In the genomic region with DNA sequence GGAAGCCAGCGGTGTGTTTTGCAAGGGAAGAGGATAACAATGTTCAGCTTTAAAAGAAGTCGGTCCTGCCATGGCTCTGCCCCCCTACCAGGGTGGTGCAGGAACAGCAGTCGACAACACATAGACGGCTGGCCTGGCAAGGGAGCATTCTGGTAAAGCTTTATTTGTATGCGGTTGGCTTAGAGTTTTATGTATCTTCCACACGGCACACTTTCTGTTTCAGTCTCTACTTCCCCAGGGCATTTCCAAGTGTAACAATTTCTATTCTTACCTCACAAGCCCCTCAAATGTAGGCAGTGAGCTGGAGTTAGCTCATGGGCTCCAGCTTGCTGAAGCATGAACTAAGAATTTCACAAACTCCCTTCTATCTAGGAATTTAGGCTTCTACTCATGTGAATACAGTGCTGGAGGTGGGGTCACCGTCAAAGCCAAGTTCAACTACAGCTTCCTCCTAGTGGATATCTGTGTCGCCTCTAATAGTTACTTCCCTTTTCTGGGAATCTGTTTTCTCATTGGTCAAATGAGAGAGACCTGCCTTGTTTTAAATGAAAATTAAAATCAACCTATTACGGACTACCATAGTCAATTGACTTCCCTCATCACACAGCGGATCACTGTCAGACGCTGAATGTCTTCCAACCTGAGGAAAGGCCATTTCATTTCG, we compare ENCODE assay signal across 20 mouse cellular contexts.
"Had no signal": no experiment of that assay in that cellular context is flagged by ENCODE, and none has a peak within 500 bp of the region (broad histone marks: within the 10 kb centered on the region; RNA-seq: fewer than 3 reads in every experiment).

No protein-coding gene starts in this region.

- H3K36me3 ChIP-seq: kidney, embryonic 15.5 days; lung, embryonic 15.5 days; midbrain, embryonic 10.5 days; midbrain, embryonic 13.5 days; neural tube, embryonic 12.5 days; neural tube, embryonic 15.5 days had no signal

- H3K27ac ChIP-seq: kidney, embryonic 15.5 days; left cerebral cortex, adult 2 months; liver, embryonic 14.5 days; lung, embryonic 15.5 days; midbrain, embryonic 10.5 days; midbrain, embryonic 13.5 days; neural tube, embryonic 12.5 days; neural tube, embryonic 15.5 days had no signal

- H3K4me3 ChIP-seq: kidney, embryonic 15.5 days; left cerebral cortex, adult 2 months; lung, embryonic 15.5 days; megakaryocyte, embryonic 14.5 days; midbrain, embryonic 10.5 days; midbrain, embryonic 13.5 days; neural tube, embryonic 12.5 days; neural tube, embryonic 15.5 days had no signal

- H3K27me3 ChIP-seq: kidney, embryonic 15.5 days; lung, embryonic 15.5 days; megakaryocyte, embryonic 14.5 days; midbrain, embryonic 13.5 days; neural tube, embryonic 12.5 days had no signal

- ATAC-seq: midbrain, embryonic 13.5 days had no signal

- H3K9me3 ChIP-seq: kidney, embryonic 15.5 days; lung, embryonic 15.5 days; midbrain, embryonic 10.5 days; midbrain, embryonic 13.5 days; neural tube, embryonic 12.5 days; neural tube, embryonic 15.5 days had no signal

- DNase-seq: kidney, adult 8-10 months; kidney, postnatal 10 days; kidney, postnatal 36 days; layer of hippocampus, postnatal 36 days; lung, adult 18-20 months; lung, postnatal 10 days; lung, postnatal 36 days; right cerebral cortex, adult 18-20 months; right cerebral cortex, postnatal 14 days; right cerebral cortex, postnatal 4 days; thymus, postnatal 25 days had no signal

- H3K9ac ChIP-seq: kidney, embryonic 15.5 days; liver, embryonic 14.5 days; lung, embryonic 15.5 days; midbrain, embryonic 13.5 days; neural tube, embryonic 12.5 days; neural tube, embryonic 15.5 days had no signal

- H3K4me1 ChIP-seq: kidney, embryonic 15.5 days; lung, embryonic 15.5 days; megakaryocyte, embryonic 14.5 days had no signal
